Mouse (Mus musculus) c-Kit-positive CD71-positive TER-119-negative erythroid progenitor cells, embryonic 14.5 days (primary cell): ENCODE measurements at regions not wholly inside any gene's neighbourhood (a gene's known extent, or its start where the extent isn't known, plus 50 kb on each side); places are given as distances from the start of the nearest gene placed in this dataset.

Source experiments
- DNase-seq: peaks from one replicate; pipeline ENCODE4 v3.0.0-alpha.2; 2013; ENCODE audit warnings: low read depth

- no peak for DNase-seq
Measured at GRCm38 (mm10) chr6:117114859-117115258, 53.5 kb upstream of the Cxcl12 start.

DNA sequence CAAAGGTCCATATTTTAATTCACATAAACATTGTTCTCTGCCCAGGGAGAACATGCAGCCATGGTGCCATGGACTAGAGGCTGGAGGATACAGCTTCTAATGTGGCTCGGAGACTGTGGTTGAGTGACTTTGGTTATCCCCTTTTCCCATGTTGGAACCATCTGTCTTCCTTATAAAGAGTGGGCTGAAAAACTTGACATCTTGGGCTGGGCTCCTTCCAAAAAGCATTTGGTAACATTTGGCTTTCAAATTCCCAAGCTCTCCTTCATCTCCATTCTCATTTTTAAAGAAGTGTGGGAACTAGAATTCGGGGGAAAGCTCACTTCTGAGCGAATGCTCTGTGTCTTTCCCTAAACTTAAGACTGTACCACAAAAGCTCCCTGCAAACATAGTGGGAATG, 50.3 kb upstream of the Cxcl12 start:
- DNase-seq = no peak
